Mouse (Mus musculus) liver, postnatal 0 days (tissue): ENCODE measurements around the gene Rbfox1. TPM values are rescaled to one million over a fixed set of nuclear protein-coding genes. Genes with fewer than 3 reads are reported as not detected.

Experiments
- ATAC-seq: fragments of 200-750 bp; cut with Nextera tagmentation; 2 replicates; pipeline ENCODE4 v1.8.0; 2017; ENCODE audit warnings: mild to moderate bottlenecking, moderate library complexity
- DNase-seq: peaks from one replicate; pipeline ENCODE4 v3.0.0-alpha.2; 2016
- H3K27ac ChIP-seq: fragments of 300-500 bp; sonication (generic); 2 replicates; pipeline ENCODE4 v1.5.1; 2014; ENCODE audit warnings: antibody characterized with exemption, moderate library complexity, mild to moderate bottlenecking, low read depth
- H3K27me3 ChIP-seq: fragments of 300-500 bp; sonication (generic); 2 replicates; pipeline ENCODE4 v1.6.1; 2014; ENCODE audit warnings: low read length, control low read depth, mixed read lengths; ENCODE audit not compliant: insufficient read depth
- H3K36me3 ChIP-seq: fragments of 300-500 bp; sonication (generic); replicated peaks from 2 replicates; pipeline ENCODE4 v1.6.1; 2014; ENCODE audit warnings: mild to moderate bottlenecking, control low read depth, low read length, moderate library complexity, mixed read lengths; ENCODE audit not compliant: insufficient read depth
- H3K4me1 ChIP-seq: fragments of 300-500 bp; sonication (generic); 2 replicates; pipeline ENCODE4 v1.6.1; 2014; ENCODE audit warnings: antibody characterized with exemption, mild to moderate bottlenecking, control low read depth; ENCODE audit not compliant: insufficient read depth
- H3K4me2 ChIP-seq: fragments of 300-500 bp; sonication (generic); 2 replicates; pipeline ENCODE4 v1.6.1; 2014; ENCODE audit warnings: low read depth, mild to moderate bottlenecking, low read length, moderate library complexity, mixed read lengths
- H3K4me3 ChIP-seq: fragments of 300-500 bp; sonication (generic); 2 replicates; pipeline ENCODE4 v1.5.1; 2014; ENCODE audit warnings: low read depth, low read length
- H3K9ac ChIP-seq: fragments of 300-500 bp; sonication (generic); replicated peaks from 2 replicates; pipeline ENCODE4 v1.6.1; 2014; ENCODE audit warnings: mild to moderate bottlenecking, moderate library complexity
- H3K9me3 ChIP-seq: fragments of 300-500 bp; sonication (generic); 2 replicates; pipeline ENCODE4 v1.6.1; 2016; ENCODE audit warnings: mild to moderate bottlenecking, control low read depth, low read length, mixed read lengths
- CTCF ChIP-seq: sonication (generic); IDR thresholded peaks from 2 replicates; pipeline ENCODE4 v1.5.1; 2016; ENCODE audit warnings: antibody characterized with exemption, low read depth
- EP300 ChIP-seq: IDR thresholded peaks from 2 replicates; pipeline ENCODE4 v1.6.1; 2016; ENCODE audit warnings: antibody characterized with exemption, low read depth, mild to moderate bottlenecking
- WGBS: fragments of 180-500 bp; shearing (Covaris S2); extraction: QIAGEN DNeasy Blood & Tissue Kit; methylation state at CpG from one replicate; pipeline ENCODE4 v1.1.7; 2014; ENCODE audit not compliant: insufficient replicate concordance; 5-methylcytosine and 5-hydroxymethylcytosine counted together
- polyA plus RNA-seq: library from polyadenylated mRNA; unstranded; fragments of >200 nt; fragmentation: Nextera tagmentation; extraction: Ambion mirVana; gene quantifications from 2 replicates; pipeline ENCODE4 v1.2.1, GENCODE M21; 2015

Gene Rbfox1
- polyA plus RNA-seq, 1 experiment from 2014 or later, result 0.12 TPM

DNA sequence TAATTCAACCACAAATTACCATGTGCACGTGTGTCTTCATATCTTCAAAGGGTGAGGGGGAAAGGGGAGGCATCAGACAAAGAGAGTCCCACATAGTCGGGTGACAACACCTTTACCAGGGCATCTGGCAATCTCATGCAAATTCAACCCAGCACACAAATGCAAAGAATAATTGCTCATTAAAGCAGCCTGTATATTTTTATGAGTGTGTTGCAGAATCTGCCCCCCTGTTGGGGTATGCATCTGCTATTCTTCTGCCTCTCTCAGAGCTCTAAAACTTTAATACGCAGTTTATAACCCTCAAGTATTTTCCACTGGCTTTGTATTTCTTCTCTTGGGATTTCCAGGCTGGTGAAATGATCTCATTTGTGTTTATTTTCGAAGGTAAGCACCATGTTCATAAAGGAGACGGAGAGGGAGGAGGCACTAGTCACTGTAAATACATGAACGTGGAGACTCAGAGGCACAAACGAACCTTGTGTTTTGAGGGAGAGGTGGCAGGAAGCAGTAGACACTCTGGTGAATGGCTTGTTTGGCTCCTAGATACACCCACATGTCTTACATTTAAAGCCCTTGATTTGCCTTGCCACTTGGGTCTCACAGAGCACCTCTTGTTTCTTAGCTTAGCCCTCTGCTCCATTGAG lies 1462.5 kb downstream of the Rbfox1 start:
- no peaks in the 10 kb centered on the region for H3K9me3 ChIP-seq
- TF ChIP-seq EP300, result no peak
- TF ChIP-seq CTCF, result no peak
- H3K4me1 ChIP-seq, result no peaks in the 10 kb centered on the region
- DNase-seq, result no peak
- H3K4me3 ChIP-seq, result no peak overlapping the region
- no peaks in the 10 kb centered on the region for H3K36me3 ChIP-seq
- no peak overlapping the region for H3K9ac ChIP-seq
- H3K27ac ChIP-seq, result no peak overlapping the region
- WGBS, result 66% methylated on average over 7 of the region's 7 CpGs
- ATAC-seq, result no peak
- H3K4me2 ChIP-seq, result no peak overlapping the region
- H3K27me3 ChIP-seq, result no peaks in the 10 kb centered on the region

DNA sequence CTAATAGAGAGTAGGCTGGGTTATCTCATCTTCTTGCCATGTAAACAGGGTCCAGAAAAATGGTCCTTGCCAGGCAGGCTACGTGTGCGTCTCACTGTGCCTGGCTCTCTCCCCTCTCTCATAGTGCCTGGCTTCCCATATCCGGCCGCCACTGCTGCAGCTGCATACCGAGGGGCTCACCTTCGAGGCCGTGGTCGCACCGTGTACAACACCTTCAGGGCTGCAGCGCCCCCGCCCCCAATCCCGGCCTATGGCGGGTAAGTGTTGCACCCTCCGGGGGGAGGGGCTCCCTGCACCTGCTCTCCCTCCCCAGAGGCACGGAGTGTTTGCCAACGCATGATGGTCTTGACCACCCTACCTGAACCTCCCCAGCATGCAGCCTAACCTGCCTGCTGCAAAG lies 1467.7 kb downstream of the Rbfox1 start:
- Histone ChIP-seq H3K27ac (no peak overlapping the region), H3K27me3 (no peaks in the 10 kb centered on the region), H3K9ac (no peak overlapping the region), H3K4me3 (no peak overlapping the region), H3K9me3 (no peaks in the 10 kb centered on the region), H3K4me1 (no peaks in the 10 kb centered on the region), H3K4me2 (no peak overlapping the region), H3K36me3 (no peaks in the 10 kb centered on the region)
- TF ChIP-seq CTCF, result no peak
- no peak for TF ChIP-seq EP300
- ATAC-seq (no peak), DNase-seq (peak; percentile 13)
- WGBS, result 66% methylated on average over 16 of the region's 16 CpGs

- H3K27ac ChIP-seq, result no peak overlapping the region
- 69% methylated on average over 4 of the region's 4 CpGs for WGBS
- no peak overlapping the region for H3K4me2 ChIP-seq
- H3K4me3 ChIP-seq, result no peak overlapping the region
- H3K9ac ChIP-seq, result no peak overlapping the region
- no peaks in the 10 kb centered on the region for H3K9me3 ChIP-seq
- H3K27me3 ChIP-seq, result no peaks in the 10 kb centered on the region
- TF ChIP-seq EP300 (no peak), CTCF (no peak)
- no peaks in the 10 kb centered on the region for H3K4me1 ChIP-seq
- ATAC-seq, result no peak
- H3K36me3 ChIP-seq, result no peaks in the 10 kb centered on the region
- no peak for DNase-seq
Measured at GRCm38 (mm10) chr16:7354116-7354515, 1469.0 kb downstream of the Rbfox1 start.

DNA sequence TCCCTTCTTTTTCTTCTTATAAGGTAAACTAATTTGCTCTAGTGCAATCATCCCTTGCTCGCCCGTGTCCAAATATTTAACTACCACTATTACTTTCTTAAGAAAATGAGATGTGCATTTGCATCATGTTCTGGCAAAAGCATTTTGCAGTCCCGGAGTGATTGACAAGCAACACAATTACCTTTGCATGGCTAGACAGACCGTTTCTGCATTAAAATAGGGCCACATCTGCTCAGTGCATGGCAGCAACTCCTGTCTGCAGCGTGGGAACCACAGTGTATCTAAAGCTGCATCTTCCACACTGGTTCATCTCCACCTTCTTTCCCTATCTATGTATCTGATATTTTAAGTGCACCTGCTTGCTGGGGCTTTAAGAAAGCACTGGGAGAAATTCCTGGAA lies 1473.9 kb downstream of the Rbfox1 start:
- Histone ChIP-seq H3K27ac (no peak overlapping the region), H3K4me1 (no peaks in the 10 kb centered on the region), H3K36me3 (no peaks in the 10 kb centered on the region), H3K9ac (no peak overlapping the region), H3K4me3 (no peak overlapping the region), H3K4me2 (no peak overlapping the region), H3K27me3 (no peaks in the 10 kb centered on the region), H3K9me3 (no peaks in the 10 kb centered on the region)
- TF ChIP-seq CTCF (no peak), EP300 (no peak)
- ATAC-seq (no peak), DNase-seq (no peak)
- WGBS, result 73% methylated on average over 5 of the region's 5 CpGs

GRCm38 (mm10) chr16:7360706-7361105 lies 1475.6 kb downstream of the Rbfox1 start:
- WGBS, result 59% methylated on average over 1 of the region's 1 CpGs
- ATAC-seq (no peak), DNase-seq (no peak)
- Histone ChIP-seq H3K9me3 (no peaks in the 10 kb centered on the region), H3K4me3 (no peak overlapping the region), H3K27me3 (no peaks in the 10 kb centered on the region), H3K27ac (no peak overlapping the region), H3K4me1 (no peaks in the 10 kb centered on the region), H3K4me2 (no peak overlapping the region), H3K36me3 (no peaks in the 10 kb centered on the region), H3K9ac (no peak overlapping the region)
- no peak for TF ChIP-seq CTCF

GRCm38 (mm10) chr16:7365878-7366277 lies 1480.7 kb downstream of the Rbfox1 start:
- H3K36me3 ChIP-seq, result no peaks in the 10 kb centered on the region
- ATAC-seq, result no peak

DNA sequence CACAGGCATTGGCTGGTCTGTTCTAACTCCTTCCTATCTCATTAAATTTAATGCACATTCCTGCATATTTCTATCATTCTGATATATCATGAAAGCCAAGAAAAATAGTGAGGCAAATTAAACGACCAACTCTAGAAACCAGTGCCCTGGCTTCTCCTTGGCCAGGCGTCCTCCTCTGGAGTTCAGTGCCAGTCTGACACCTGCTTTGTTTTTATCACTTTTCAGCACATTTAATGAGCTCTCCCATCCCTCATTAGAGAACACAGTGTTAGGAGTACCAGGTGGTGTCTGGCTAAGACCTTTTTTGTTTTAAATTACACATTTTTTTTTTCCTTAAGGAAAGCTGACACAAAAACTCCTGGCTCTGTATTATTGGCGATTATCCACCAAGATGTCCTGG lies 1489.0 kb downstream of the Rbfox1 start:
- whole genome bisulfite sequencing, result 71% methylated on average over 3 of the region's 3 CpGs
- Histone ChIP-seq H3K9me3 (no peaks in the 10 kb centered on the region), H3K4me3 (no peak overlapping the region), H3K4me2 (no peak overlapping the region), H3K27me3 (no peaks in the 10 kb centered on the region), H3K4me1 (no peaks in the 10 kb centered on the region), H3K27ac (no peak overlapping the region), H3K9ac (no peak overlapping the region), H3K36me3 (no peaks in the 10 kb centered on the region)
- DNase-seq (no peak), ATAC-seq (no peak)
- TF ChIP-seq EP300 (no peak), CTCF (no peak)

More at GRCm38 (mm10) chr16:7365878-7366277, 1480.7 kb downstream of the Rbfox1 start:
- Histone ChIP-seq H3K27ac (no peak overlapping the region), H3K4me3 (no peak overlapping the region), H3K27me3 (no peaks in the 10 kb centered on the region), H3K4me1 (no peaks in the 10 kb centered on the region), H3K9ac (no peak overlapping the region), H3K9me3 (no peaks in the 10 kb centered on the region), H3K4me2 (no peak overlapping the region)
- TF ChIP-seq EP300, result no peak
- TF ChIP-seq CTCF, result no peak
- no peak for DNase-seq
